Mouse (Mus musculus): ENCODE results near the gene Gm20388. TPM values are rescaled to one million over a fixed set of nuclear protein-coding genes. Genes with fewer than 3 reads are reported as not detected.

Gm20388 gene
- polyA plus RNA-seq, 1 experiment from 2014 or later = 2.5 TPM

- no peak for DNase-seq (ENCODE audit: low spot score)
- Histone ChIP-seq H3K4me3 (no peak overlapping the region), H3K27me3 (ENCODE audit: low read depth, poor library complexity, severe bottlenecking) (no peaks in the 10 kb centered on the region), H3K4me1 (peaks cover 32% of the 10 kb centered on the region), H3K9me3 (replicated peaks) (no peaks in the 10 kb centered on the region), H3K36me3 (no peaks in the 10 kb centered on the region), H3K27ac (no peak overlapping the region)
- WGBS = 76% methylated on average over 14 of the region's 14 CpGs
Measured at GRCm38 (mm10) chr8:122112264-122112965, 2201.8 kb downstream of the Gm20388 start.

- H3K36me3 ChIP-seq = no peaks in the 10 kb centered on the region
- no peaks in the 10 kb centered on the region for H3K27me3 ChIP-seq (ENCODE audit: low read depth, poor library complexity, severe bottlenecking)
- 90% methylated on average over 2 of the region's 2 CpGs for WGBS
- no peak overlapping the region for H3K27ac ChIP-seq
- H3K4me3 ChIP-seq = no peak overlapping the region
- H3K9me3 ChIP-seq (replicated peaks) = no peaks in the 10 kb centered on the region
- DNase-seq (ENCODE audit: low spot score) = no peak
- H3K4me1 ChIP-seq = peaks cover 45% of the 10 kb centered on the region
Measured at GRCm38 (mm10) chr8:122114890-122115289, 2204.2 kb downstream of the Gm20388 start.

- 85% methylated on average over 7 of the region's 7 CpGs for WGBS
- DNase-seq (ENCODE audit: low spot score) = no peak
- no peaks in the 10 kb centered on the region for H3K27me3 ChIP-seq (ENCODE audit: low read depth, poor library complexity, severe bottlenecking)
- peaks cover 30% of the 10 kb centered on the region for H3K4me1 ChIP-seq
- no peak overlapping the region for H3K27ac ChIP-seq
- H3K4me3 ChIP-seq = no peak overlapping the region
- no peaks in the 10 kb centered on the region for H3K36me3 ChIP-seq
- no peaks in the 10 kb centered on the region for H3K9me3 ChIP-seq (replicated peaks)
Measured at GRCm38 (mm10) chr8:122116716-122117357, 2206.2 kb downstream of the Gm20388 start.

- Histone ChIP-seq H3K4me3 (no peak overlapping the region), H3K27me3 (ENCODE audit: low read depth, poor library complexity, severe bottlenecking) (no peaks in the 10 kb centered on the region), H3K36me3 (no peaks in the 10 kb centered on the region), H3K9me3 (replicated peaks) (no peaks in the 10 kb centered on the region), H3K27ac (0 out of 2 replicates have a peak overlapping the region, but pooled peaks have one; percentile 14), H3K4me1 (peaks cover 22% of the 10 kb centered on the region)
- DNase-seq (ENCODE audit: low spot score) = no peak
- 68% methylated on average over 10 of the region's 10 CpGs for WGBS
Measured at GRCm38 (mm10) chr8:122118097-122118496, 2207.5 kb downstream of the Gm20388 start.

- Histone ChIP-seq H3K27ac (no peak overlapping the region), H3K4me1 (peaks cover 22% of the 10 kb centered on the region), H3K9me3 (replicated peaks) (no peaks in the 10 kb centered on the region), H3K4me3 (no peak overlapping the region), H3K36me3 (no peaks in the 10 kb centered on the region), H3K27me3 (ENCODE audit: low read depth, poor library complexity, severe bottlenecking) (no peaks in the 10 kb centered on the region)
- DNase-seq (ENCODE audit: low spot score) = no peak
- WGBS = 76% methylated on average over 15 of the region's 15 CpGs
Measured at GRCm38 (mm10) chr8:122118536-122118935, 2207.9 kb downstream of the Gm20388 start.

GRCm38 (mm10) chr8:122124326-122124725 is 2213.7 kb downstream of the Gm20388 start:
- 93% methylated on average over 3 of the region's 3 CpGs for WGBS
- Histone ChIP-seq H3K27me3 (ENCODE audit: low read depth, poor library complexity, severe bottlenecking) (no peaks in the 10 kb centered on the region), H3K9me3 (replicated peaks) (no peaks in the 10 kb centered on the region; the same call in 1 of the 2 replicates), H3K4me3 (no peak overlapping the region), H3K36me3 (no peaks in the 10 kb centered on the region), H3K27ac (no peak overlapping the region), H3K4me1 (peaks cover 6% of the 10 kb centered on the region; the same call in 1 of the 2 replicates)
- DNase-seq (ENCODE audit: low spot score) = no peak

GRCm38 (mm10) chr8:122126659-122127058 is 2216.0 kb downstream of the Gm20388 start:
- peaks cover 11% of the 10 kb centered on the region; the same call in 1 of the 2 replicates for H3K4me1 ChIP-seq
- H3K4me3 ChIP-seq = no peak overlapping the region
- WGBS = 78% methylated on average over 8 of the region's 8 CpGs
- no peaks in the 10 kb centered on the region for H3K36me3 ChIP-seq
- 0 out of 2 replicates have a peak, but pooled peaks cover 4% of the 10 kb centered on the region for H3K27me3 ChIP-seq (ENCODE audit: low read depth, poor library complexity, severe bottlenecking)
- no peak for DNase-seq (ENCODE audit: low spot score)
- H3K9me3 ChIP-seq (replicated peaks) = no peaks in the 10 kb centered on the region; the same call in 1 of the 2 replicates
- 0 out of 2 replicates have a peak overlapping the region, but pooled peaks have one; percentile 19 for H3K27ac ChIP-seq

- 0 out of 2 replicates have a peak, but pooled peaks cover 7% of the 10 kb centered on the region for H3K27me3 ChIP-seq (ENCODE audit: low read depth, poor library complexity, severe bottlenecking)
- DNase-seq (ENCODE audit: low spot score) = no peak
- no peaks in the 10 kb centered on the region for H3K9me3 ChIP-seq (replicated peaks)
- H3K36me3 ChIP-seq = no peaks in the 10 kb centered on the region
- WGBS = 90% methylated on average over 3 of the region's 3 CpGs
- 0 out of 2 replicates have a peak, but pooled peaks cover 4% of the 10 kb centered on the region for H3K4me1 ChIP-seq
- no peak overlapping the region for H3K27ac ChIP-seq
- H3K4me3 ChIP-seq = no peak overlapping the region
Measured at GRCm38 (mm10) chr8:122134121-122134529, 2223.5 kb downstream of the Gm20388 start.

- Histone ChIP-seq H3K4me1 (peaks cover 5% of the 10 kb centered on the region; the same call in 1 of the 2 replicates), H3K4me3 (no peak overlapping the region), H3K27ac (no peak overlapping the region), H3K27me3 (ENCODE audit: low read depth, poor library complexity, severe bottlenecking) (0 out of 2 replicates have a peak, but pooled peaks cover 7% of the 10 kb centered on the region), H3K36me3 (no peaks in the 10 kb centered on the region), H3K9me3 (replicated peaks) (no peaks in the 10 kb centered on the region)
- DNase-seq (ENCODE audit: low spot score) = no peak
- 79% methylated on average over 5 of the region's 5 CpGs for WGBS
Measured at GRCm38 (mm10) chr8:122135494-122135893, 2224.9 kb downstream of the Gm20388 start.

- no peaks in the 10 kb centered on the region for H3K9me3 ChIP-seq (replicated peaks)
- DNase-seq (ENCODE audit: low spot score) = peak; percentile 72
- 30% methylated on average over 5 of the region's 5 CpGs for WGBS
- peaks cover 9% of the 10 kb centered on the region; the same call in 1 of the 2 replicates for H3K4me1 ChIP-seq
- no peak overlapping the region for H3K4me3 ChIP-seq
- H3K27ac ChIP-seq = no peak overlapping the region
- H3K27me3 ChIP-seq (ENCODE audit: low read depth, poor library complexity, severe bottlenecking) = no peaks in the 10 kb centered on the region
- no peaks in the 10 kb centered on the region for H3K36me3 ChIP-seq
Measured at GRCm38 (mm10) chr8:122139784-122140183, 2229.1 kb downstream of the Gm20388 start.

- Histone ChIP-seq H3K4me3 (no peak overlapping the region), H3K9me3 (replicated peaks) (no peaks in the 10 kb centered on the region), H3K27me3 (ENCODE audit: low read depth, poor library complexity, severe bottlenecking) (no peaks in the 10 kb centered on the region), H3K27ac (no peak overlapping the region), H3K4me1 (peaks cover 9% of the 10 kb centered on the region; the same call in 1 of the 2 replicates), H3K36me3 (no peaks in the 10 kb centered on the region)
- DNase-seq (ENCODE audit: low spot score) = no peak
- 89% methylated on average over 4 of the region's 4 CpGs for WGBS
Measured at GRCm38 (mm10) chr8:122140411-122140810, 2229.8 kb downstream of the Gm20388 start.

- no peak overlapping the region for H3K4me3 ChIP-seq
- no peak overlapping the region for H3K27ac ChIP-seq
- H3K4me1 ChIP-seq = peaks cover 11% of the 10 kb centered on the region; the same call in 1 of the 2 replicates
- H3K36me3 ChIP-seq = no peaks in the 10 kb centered on the region
- DNase-seq (ENCODE audit: low spot score) = no peak
- H3K27me3 ChIP-seq (ENCODE audit: low read depth, poor library complexity, severe bottlenecking) = no peaks in the 10 kb centered on the region
- WGBS = 98% methylated on average over 4 of the region's 4 CpGs
- H3K9me3 ChIP-seq (replicated peaks) = no peaks in the 10 kb centered on the region
Measured at GRCm38 (mm10) chr8:122142428-122142827, 2231.8 kb downstream of the Gm20388 start.

- WGBS = 92% methylated on average over 1 of the region's 1 CpGs
- Histone ChIP-seq H3K36me3 (no peaks in the 10 kb centered on the region), H3K4me1 (peaks cover 16% of the 10 kb centered on the region; the same call in 1 of the 2 replicates), H3K27me3 (ENCODE audit: low read depth, poor library complexity, severe bottlenecking) (no peaks in the 10 kb centered on the region), H3K9me3 (replicated peaks) (no peaks in the 10 kb centered on the region), H3K4me3 (no peak overlapping the region), H3K27ac (no peak overlapping the region)
- DNase-seq (ENCODE audit: low spot score) = no peak
Measured at GRCm38 (mm10) chr8:122143231-122143630, 2232.6 kb downstream of the Gm20388 start.
